Mouse (Mus musculus) CH12.LX (cell line): ENCODE results near the gene Flt3l. TPM values are rescaled to one million over a fixed set of nuclear protein-coding genes. Genes with fewer than 3 reads are reported as not detected.

ENCODE experiments used
- DNase-seq: peaks from one replicate; pipeline ENCODE4 v3.0.0-alpha.2; 2013; ENCODE audit errors: extremely low read depth
- H3K27ac ChIP-seq: 2 replicates; pipeline ENCODE4 v1.5.1; 2012; ENCODE audit warnings: low read depth, mild to moderate bottlenecking, control low read depth, moderate library complexity; ENCODE audit not compliant: insufficient read depth
- H3K27me3 ChIP-seq: replicated peaks from 2 replicates; pipeline ENCODE3; 2012; ENCODE audit warnings: inconsistent platforms
- H3K36me3 ChIP-seq, 2 experiments: replicated peaks in 1 of 2; 2 replicates each; pipeline versions ENCODE3 to v1.6.1; 2012; ENCODE audit warnings: inconsistent platforms in 1 of 2, low read length in 1 of 2, mild to moderate bottlenecking in 1 of 2, mixed read lengths in 1 of 2, moderate library complexity in 1 of 2; ENCODE audit not compliant: control insufficient read depth in 1 of 2, insufficient read depth in 1 of 2
- H3K4me1 ChIP-seq, 2 experiments: 2 replicates each; pipeline ENCODE4 v1.6.1; 2012; ENCODE audit warnings: inconsistent platforms in 1 of 2, moderate library complexity in 1 of 2; ENCODE audit not compliant: insufficient read depth in 2 of 2, control insufficient read depth in 1 of 2
- H3K4me2 ChIP-seq: 2 replicates; pipeline ENCODE4 v1.6.1; 2012; ENCODE audit warnings: low read depth, mild to moderate bottlenecking, control low read depth; ENCODE audit not compliant: poor library complexity, insufficient read depth, severe bottlenecking
- H3K4me3 ChIP-seq, 3 experiments: fragments of 150-350 bp in 1 of 3; sonication (generic) in 1 of 3; replicated peaks in 1 of 3; 2 replicates each; pipeline versions ENCODE3 to v1.5.1; 2011 to 2012; ENCODE audit warnings: low read depth in 2 of 3, low read length in 2 of 3, mild to moderate bottlenecking in 2 of 3, moderate library complexity in 2 of 3, control low read depth in 1 of 3, improper control_type of control experiment in 1 of 3, inconsistent platforms in 1 of 3, mixed read lengths in 1 of 3; ENCODE audit not compliant: poor library complexity in 1 of 3
- H3K79me2 ChIP-seq: replicated peaks from 2 replicates; pipeline ENCODE4 v1.6.1; 2012; ENCODE audit warnings: mild to moderate bottlenecking, moderate library complexity; ENCODE audit not compliant: control insufficient read depth, poor library complexity, insufficient read depth, severe bottlenecking; ENCODE audit errors: extremely low read depth
- H3K9ac ChIP-seq: 2 replicates; pipeline ENCODE4 v1.6.1; 2012; ENCODE audit warnings: low read depth, mild to moderate bottlenecking, control low read depth, moderate library complexity; ENCODE audit not compliant: insufficient read depth
- H3K9me3 ChIP-seq: replicated peaks from 2 replicates; pipeline ENCODE3; 2012; ENCODE audit warnings: low read length, inconsistent platforms, mixed read lengths
- CHD1 ChIP-seq: IDR thresholded peaks from 2 replicates; pipeline ENCODE4 v1.6.1; 2012; ENCODE audit warnings: low read depth, low read length, improper control_type of control experiment, inconsistent platforms
- E2F4 ChIP-seq: IDR thresholded peaks from 2 replicates; pipeline ENCODE4 v1.6.1; 2011; ENCODE audit warnings: low read depth, low read length, improper control_type of control experiment; ENCODE audit not compliant: insufficient replicate concordance
- JUN ChIP-seq: IDR thresholded peaks from 2 replicates; pipeline ENCODE4 v1.6.1; 2011; ENCODE audit warnings: low read depth, mild to moderate bottlenecking, low read length, improper control_type of control experiment, moderate library complexity; ENCODE audit not compliant: insufficient read depth
- KAT2A ChIP-seq: IDR thresholded peaks from 2 replicates; pipeline ENCODE4 v1.6.1; 2012; ENCODE audit warnings: low read length, improper control_type of control experiment, inconsistent platforms; ENCODE audit not compliant: insufficient replicate concordance
- MAFK ChIP-seq: IDR thresholded peaks from 2 replicates; pipeline ENCODE4 v1.6.1; 2011; ENCODE audit warnings: low read length, improper control_type of control experiment; ENCODE audit not compliant: insufficient replicate concordance
- MAX ChIP-seq: IDR thresholded peaks from 2 replicates; pipeline ENCODE4 v1.6.1; 2011; ENCODE audit warnings: low read length, improper control_type of control experiment
- MAZ ChIP-seq: IDR thresholded peaks from 2 replicates; pipeline ENCODE4 v1.6.1; 2012; ENCODE audit warnings: low read depth, mild to moderate bottlenecking, inconsistent platforms, low read length, improper control_type of control experiment, moderate library complexity
- MEF2A ChIP-seq: IDR thresholded peaks from 2 replicates; pipeline ENCODE4 v1.6.1; 2014; ENCODE audit warnings: low read depth, mild to moderate bottlenecking, inconsistent platforms, low read length, improper control_type of control experiment, borderline replicate concordance
- PAX5 ChIP-seq: IDR thresholded peaks from 2 replicates; pipeline ENCODE4 v1.6.1; 2012; ENCODE audit warnings: low read length, inconsistent platforms, mixed read lengths
- POLR2AphosphoS2 ChIP-seq: IDR thresholded peaks from 2 replicates; pipeline ENCODE4 v1.6.1; 2011; ENCODE audit warnings: low read depth, low read length, improper control_type of control experiment
- SMC3 ChIP-seq: IDR thresholded peaks from 2 replicates; pipeline ENCODE4 v1.6.1; 2011; ENCODE audit warnings: low read depth, low read length, improper control_type of control experiment
- TBP ChIP-seq: conservative IDR thresholded peaks from 2 replicates; pipeline ENCODE4 v1.6.1; 2011; ENCODE audit warnings: low read depth, low read length, improper control_type of control experiment
- ZMIZ1 ChIP-seq: IDR thresholded peaks from 2 replicates; pipeline ENCODE4 v1.6.1; 2012; ENCODE audit warnings: low read depth, mild to moderate bottlenecking, inconsistent platforms, low read length, improper control_type of control experiment
- dilution Hi-C: fragments of 300-500 bp; cut with MboI; formaldehyde crosslinking; loops from 2 replicates; pipeline ENCODE4 v1.14.3; 2020; ENCODE audit warnings: low sequenced_read_pairs; ENCODE audit not compliant: extremely low pct_unique_long_range_greater_than_20kb, extremely low pct_ligation_motif_present
- in situ Hi-C: fragments of 300-500 bp; cut with MboI; formaldehyde crosslinking; loops from 3 replicates; pipeline ENCODE4 v1.14.3; 2019; ENCODE audit warnings: low sequenced_read_pairs, low pct_ligation_motif_present, low pct_unique_long_range_greater_than_20kb, mixed read lengths
- polyA plus RNA-seq: library from polyadenylated mRNA; unstranded; fragments of >175 nt; gene quantifications from 2 replicates; pipeline ENCODE4 v1.2.1, GENCODE M21; 2012; ENCODE audit warnings: low read depth; ENCODE audit not compliant: insufficient read length
- total RNA-seq, 2 experiments: library from RNA; depleted of rRNA; stranded (reverse); fragments of 300-350 nt in 1 of 2; fragments of >200 nt in 1 of 2; gene quantifications; 2 replicates each; pipeline ENCODE4 v1.2.3; 2012 to 2014

The Flt3l gene
- total and polyA plus RNA-seq, 3 experiments = 4.6 to 14.9 (median 4.9) TPM

GRCm38 (mm10) chr7:45092828-45093515 is 43.3 kb downstream of the Flt3l start:
- Histone ChIP-seq H3K4me2 (no peak overlapping the region), H3K9ac (no peak overlapping the region), H3K4me3 (no peak overlapping the region), H3K36me3 (no peaks in the 10 kb centered on the region), H3K27me3 (no peaks in the 10 kb centered on the region), H3K9me3 (no peaks in the 10 kb centered on the region), H3K4me1 (peaks cover 3 to 22% of the 10 kb centered on the region in 2 experiments), H3K79me2 (no peaks in the 10 kb centered on the region), H3K27ac (no peak overlapping the region)
- in situ Hi-C loops = no loop called here
- dilution Hi-C loops = no loop called here
- no peak for TF ChIP-seq CHD1
- no peak for TF ChIP-seq E2F4
- no peak for TF ChIP-seq MAFK
- TF ChIP-seq TBP = no peak
- TF ChIP-seq MAZ = no peak
- DNase-seq = no peak

- Histone ChIP-seq H3K4me1 (peaks cover 3 to 16% of the 10 kb centered on the region in 2 experiments), H3K36me3 (no peaks in the 10 kb centered on the region), H3K4me2 (no peak within 1 kb of the TSS), H3K27me3 (no peaks in the 10 kb centered on the region), H3K79me2 (no peaks in the 10 kb centered on the region), H3K4me3 (no peak within 1 kb of the TSS), H3K9me3 (no peaks in the 10 kb centered on the region), H3K9ac (no peak within 1 kb of the TSS), H3K27ac (no peak within 1 kb of the TSS)
- TF ChIP-seq PAX5 (no peak), KAT2A (no peak), MEF2A (no peak), JUN (no peak), MAZ (no peak), MAX (no peak), ZMIZ1 (no peak), SMC3 (no peak), POLR2AphosphoS2 (no peak)
- dilution Hi-C loops = no loop called here
- no peak for DNase-seq
- in situ Hi-C loops = no loop called here
These were observed 44.2 kb downstream of the Flt3l start, which contains the start of gene Rcn3 for GRCm38 (mm10) chr7:45092048-45092447. Gene Rcn3, minus strand, starts transcription at chr7:45092221.
